Mouse (Mus musculus): Measurements from ENCODE around the gene Atrnl1. TPM values are rescaled to one million over a fixed set of nuclear protein-coding genes. Genes with fewer than 3 reads are reported as not detected.

Gene Atrnl1
- polyA plus RNA-seq, 1 experiment from 2014 or later: 8.1 TPM

- peak; percentile 46 for DNase-seq (ENCODE audit: low spot score)
- no peak for TF ChIP-seq CTCF (IDR thresholded peaks at IDR 0.05; ENCODE audit: low read depth)
- WGBS: 71% methylated on average over 5 of the region's 5 CpGs
- Histone ChIP-seq H3K36me3 (ENCODE audit: insufficient read depth, low read length) (peaks cover 11% of the 10 kb centered on the region), H3K4me3 (replicated peaks; ENCODE audit: low read depth, low read length) (no peak overlapping the region), H3K9me3 (replicated peaks; ENCODE audit: low read length) (no peaks in the 10 kb centered on the region), H3K4me2 (ENCODE audit: low read length) (no peak overlapping the region), H3K27ac (no peak overlapping the region), H3K27me3 (ENCODE audit: insufficient read depth, low read length) (no peaks in the 10 kb centered on the region), H3K9ac (ENCODE audit: low read depth, low read length) (no peak overlapping the region), H3K4me1 (replicated peaks; ENCODE audit: insufficient read depth, low read length) (no peaks in the 10 kb centered on the region)
- ATAC-seq (replicated peaks; ENCODE audit: low FRiP score, low read depth): no peak
Observed at GRCm38 (mm10) chr19:57713138-57713537, 102.3 kb downstream of the Atrnl1 start.

GRCm38 (mm10) chr19:57724920-57725319 lies 114.1 kb downstream of the Atrnl1 start:
- 86% methylated on average over 6 of the region's 6 CpGs for WGBS
- no peak for DNase-seq (ENCODE audit: low spot score)
- peak; percentile 59 for TF ChIP-seq CTCF (IDR thresholded peaks at IDR 0.05; ENCODE audit: low read depth)

GRCm38 (mm10) chr19:57725326-57725725 lies 114.5 kb downstream of the Atrnl1 start:
- Histone ChIP-seq H3K4me2 (ENCODE audit: low read length) (no peak overlapping the region), H3K9ac (ENCODE audit: low read depth, low read length) (no peak overlapping the region), H3K4me1 (replicated peaks; ENCODE audit: insufficient read depth, low read length) (no peaks in the 10 kb centered on the region), H3K9me3 (replicated peaks; ENCODE audit: low read length) (no peaks in the 10 kb centered on the region), H3K27me3 (ENCODE audit: insufficient read depth, low read length) (no peaks in the 10 kb centered on the region), H3K27ac (no peak overlapping the region), H3K4me3 (replicated peaks; ENCODE audit: low read depth, low read length) (no peak overlapping the region), H3K36me3 (ENCODE audit: insufficient read depth, low read length) (no peaks in the 10 kb centered on the region)
- ATAC-seq (replicated peaks; ENCODE audit: low FRiP score, low read depth) (no peak), DNase-seq (ENCODE audit: low spot score) (no peak)
- TF ChIP-seq CTCF (IDR thresholded peaks at IDR 0.05; ENCODE audit: low read depth): no peak
- 96% methylated on average over 2 of the region's 2 CpGs for WGBS

More at GRCm38 (mm10) chr19:57724920-57725319, 114.1 kb downstream of the Atrnl1 start:
- Histone ChIP-seq H3K4me3 (replicated peaks; ENCODE audit: low read depth, low read length) (no peak overlapping the region), H3K9ac (ENCODE audit: low read depth, low read length) (no peak overlapping the region), H3K27me3 (ENCODE audit: insufficient read depth, low read length) (no peaks in the 10 kb centered on the region), H3K4me1 (replicated peaks; ENCODE audit: insufficient read depth, low read length) (no peaks in the 10 kb centered on the region), H3K36me3 (ENCODE audit: insufficient read depth, low read length) (no peaks in the 10 kb centered on the region), H3K4me2 (ENCODE audit: low read length) (no peak overlapping the region), H3K27ac (no peak overlapping the region), H3K9me3 (replicated peaks; ENCODE audit: low read length) (no peaks in the 10 kb centered on the region)
- no peak for ATAC-seq (replicated peaks; ENCODE audit: low FRiP score, low read depth)

GRCm38 (mm10) chr19:57727009-57727408 lies 116.2 kb downstream of the Atrnl1 start:
- H3K27me3 ChIP-seq (ENCODE audit: insufficient read depth, low read length): no peaks in the 10 kb centered on the region
- no peak for TF ChIP-seq CTCF (IDR thresholded peaks at IDR 0.05; ENCODE audit: low read depth)
- H3K4me1 ChIP-seq (replicated peaks; ENCODE audit: insufficient read depth, low read length): no peaks in the 10 kb centered on the region
- ATAC-seq (replicated peaks; ENCODE audit: low FRiP score, low read depth): no peak
- H3K9me3 ChIP-seq (replicated peaks; ENCODE audit: low read length): no peaks in the 10 kb centered on the region
- H3K4me2 ChIP-seq (ENCODE audit: low read length): no peak overlapping the region
- WGBS: 96% methylated on average over 4 of the region's 4 CpGs
- H3K4me3 ChIP-seq (replicated peaks; ENCODE audit: low read depth, low read length): no peak overlapping the region
- H3K9ac ChIP-seq (ENCODE audit: low read depth, low read length): no peak overlapping the region
- DNase-seq (ENCODE audit: low spot score): no peak
- no peak overlapping the region for H3K27ac ChIP-seq
- H3K36me3 ChIP-seq (ENCODE audit: insufficient read depth, low read length): 0 out of 2 replicates have a peak, but pooled peaks cover 3% of the 10 kb centered on the region

- H3K36me3 ChIP-seq (ENCODE audit: insufficient read depth, low read length): 0 out of 2 replicates have a peak, but pooled peaks cover 12% of the 10 kb centered on the region
- H3K4me1 ChIP-seq (replicated peaks; ENCODE audit: insufficient read depth, low read length): no peaks in the 10 kb centered on the region
- H3K4me3 ChIP-seq (replicated peaks; ENCODE audit: low read depth, low read length): no peak overlapping the region
- H3K27me3 ChIP-seq (ENCODE audit: insufficient read depth, low read length): no peaks in the 10 kb centered on the region
- TF ChIP-seq CTCF (IDR thresholded peaks at IDR 0.05; ENCODE audit: low read depth): no peak
- no peak for DNase-seq (ENCODE audit: low spot score)
- 97% methylated on average over 3 of the region's 3 CpGs for WGBS
- no peak overlapping the region for H3K4me2 ChIP-seq (ENCODE audit: low read length)
- H3K9ac ChIP-seq (ENCODE audit: low read depth, low read length): no peak overlapping the region
- no peak overlapping the region for H3K27ac ChIP-seq
- ATAC-seq (replicated peaks; ENCODE audit: low FRiP score, low read depth): no peak
- H3K9me3 ChIP-seq (replicated peaks; ENCODE audit: low read length): no peaks in the 10 kb centered on the region
Observed at GRCm38 (mm10) chr19:57737475-57737874, 126.6 kb downstream of the Atrnl1 start.

GRCm38 (mm10) chr19:57745579-57745978 lies 134.7 kb downstream of the Atrnl1 start:
- no peaks in the 10 kb centered on the region for H3K27me3 ChIP-seq (ENCODE audit: insufficient read depth, low read length)
- no peaks in the 10 kb centered on the region for H3K9me3 ChIP-seq (replicated peaks; ENCODE audit: low read length)
- H3K4me1 ChIP-seq (replicated peaks; ENCODE audit: insufficient read depth, low read length): no peaks in the 10 kb centered on the region
- WGBS: 47% methylated on average over 9 of the region's 9 CpGs
- ATAC-seq (replicated peaks; ENCODE audit: low FRiP score, low read depth) (no peak), DNase-seq (ENCODE audit: low spot score) (peak; percentile 74)
- TF ChIP-seq CTCF (IDR thresholded peaks at IDR 0.05; ENCODE audit: low read depth): peak; percentile 83
- H3K36me3 ChIP-seq (ENCODE audit: insufficient read depth, low read length): no peaks in the 10 kb centered on the region
- no peak overlapping the region for H3K4me2 ChIP-seq (ENCODE audit: low read length)
- H3K4me3 ChIP-seq (replicated peaks; ENCODE audit: low read depth, low read length): no peak overlapping the region
- no peak overlapping the region for H3K9ac ChIP-seq (ENCODE audit: low read depth, low read length)
- no peak overlapping the region for H3K27ac ChIP-seq

GRCm38 (mm10) chr19:57746553-57746952 lies 135.7 kb downstream of the Atrnl1 start:
- TF ChIP-seq CTCF (IDR thresholded peaks at IDR 0.05; ENCODE audit: low read depth): no peak
- Histone ChIP-seq H3K9ac (ENCODE audit: low read depth, low read length) (no peak overlapping the region), H3K27me3 (ENCODE audit: insufficient read depth, low read length) (no peaks in the 10 kb centered on the region), H3K4me2 (ENCODE audit: low read length) (no peak overlapping the region), H3K9me3 (replicated peaks; ENCODE audit: low read length) (no peaks in the 10 kb centered on the region), H3K36me3 (ENCODE audit: insufficient read depth, low read length) (0 out of 2 replicates have a peak, but pooled peaks cover 2% of the 10 kb centered on the region), H3K27ac (no peak overlapping the region), H3K4me3 (replicated peaks; ENCODE audit: low read depth, low read length) (no peak overlapping the region), H3K4me1 (replicated peaks; ENCODE audit: insufficient read depth, low read length) (no peaks in the 10 kb centered on the region)
- ATAC-seq (replicated peaks; ENCODE audit: low FRiP score, low read depth): no peak
- no peak for DNase-seq (ENCODE audit: low spot score)
- 89% methylated on average over 11 of the region's 11 CpGs for WGBS
